Mouse (Mus musculus) C2C12 (cell line): ENCODE measurements around the gene Arhgef17. TPM values are rescaled to one million over a fixed set of nuclear protein-coding genes. Genes with fewer than 3 reads are reported as not detected.

ENCODE experiments used
- H3K27me3 ChIP-seq: one replicate; pipeline ENCODE4 v1.6.1; 2011; ENCODE audit not compliant: control insufficient read depth, insufficient read depth, insufficient read length
- H3K36me3 ChIP-seq: one replicate; pipeline ENCODE4 v1.6.1; 2011; ENCODE audit not compliant: control insufficient read depth, insufficient read depth
- H3K4me3 ChIP-seq: one replicate; pipeline ENCODE4 v1.5.1; 2011; ENCODE audit warnings: mild to moderate bottlenecking, control low read depth; ENCODE audit not compliant: poor library complexity, insufficient read depth, severe bottlenecking
- H3K79me2 ChIP-seq: one replicate; pipeline ENCODE4 v1.6.1; 2011; ENCODE audit not compliant: control insufficient read depth, insufficient read depth
- H3K79me3 ChIP-seq: one replicate; pipeline ENCODE4 v1.6.1; 2011; ENCODE audit warnings: low read depth, control low read depth
- H3ac ChIP-seq: one replicate; pipeline ENCODE3; 2011; ENCODE audit warnings: low read depth; ENCODE audit not compliant: control insufficient read depth, insufficient read length
- CEBPB ChIP-seq: IDR thresholded peaks from one replicate; pipeline ENCODE4 v1.6.1; 2011; ENCODE audit warnings: low read depth, mild to moderate bottlenecking, control low read depth, moderate library complexity
- CTCF ChIP-seq: IDR thresholded peaks from one replicate; pipeline ENCODE4 v1.5.1; 2011; ENCODE audit not compliant: control insufficient read depth, insufficient read depth, insufficient read length
- FOSL1 ChIP-seq: IDR thresholded peaks from one replicate; pipeline ENCODE4 v1.8.0; 2011; ENCODE audit warnings: mild to moderate bottlenecking, low read length; ENCODE audit not compliant: poor library complexity, insufficient read depth, severe bottlenecking
- MAX ChIP-seq: IDR thresholded peaks from one replicate; pipeline ENCODE4 v1.6.1; 2011; ENCODE audit warnings: mild to moderate bottlenecking, control low read depth
- MYOD1 ChIP-seq: IDR thresholded peaks from one replicate; pipeline ENCODE4 v1.6.1; 2011; ENCODE audit warnings: low read depth; ENCODE audit not compliant: control insufficient read depth, insufficient read length
- MYOG ChIP-seq: IDR thresholded peaks from one replicate; pipeline ENCODE4 v1.6.1; 2011; ENCODE audit not compliant: control insufficient read depth, insufficient read length; ENCODE audit errors: extremely low read depth
- USF1 ChIP-seq: IDR thresholded peaks from one replicate; pipeline ENCODE4 v1.6.1; 2011; ENCODE audit warnings: low read depth, mild to moderate bottlenecking, control low read depth, moderate library complexity
- polyA plus RNA-seq: library from polyadenylated mRNA; unstranded; fragments of >200 nt; fragmentation: generic; extraction: Trizol; gene quantifications from one replicate; pipeline ENCODE4 v1.2.1, GENCODE M21; 2012; ENCODE audit warnings: missing spikeins

Gene Arhgef17
- polyA plus RNA-seq, 1 experiment: 35.4 TPM

- no peak overlapping the region for H3K4me3 ChIP-seq
- no peaks in the 10 kb centered on the region for H3K79me3 ChIP-seq
- no peaks in the 10 kb centered on the region for H3K79me2 ChIP-seq
- H3K36me3 ChIP-seq: peaks cover 11% of the 10 kb centered on the region
- TF ChIP-seq CEBPB (no peak), MYOG (no peak), MYOD1 (no peak), FOSL1 (no peak), USF1 (no peak), MAX (no peak), CTCF (no peak)
- H3ac ChIP-seq: no peak overlapping the region
- no peaks in the 10 kb centered on the region for H3K27me3 ChIP-seq
These were observed 86.9 kb downstream of the Arhgef17 start for GRCm38 (mm10) chr7:100845026-100845400.

GRCm38 (mm10) chr7:100844385-100845025, 87.4 kb downstream of the Arhgef17 start:
- Histone ChIP-seq H3K4me3 (no peak overlapping the region), H3K36me3 (peaks cover 11% of the 10 kb centered on the region), H3K79me2 (no peaks in the 10 kb centered on the region), H3ac (no peak overlapping the region), H3K79me3 (no peaks in the 10 kb centered on the region), H3K27me3 (no peaks in the 10 kb centered on the region)
- TF ChIP-seq MAX (no peak), USF1 (no peak), CTCF (no peak), FOSL1 (no peak), CEBPB (no peak), MYOG (no peak), MYOD1 (no peak)

GRCm38 (mm10) chr7:100843866-100844265, 88.0 kb downstream of the Arhgef17 start:
- no peaks in the 10 kb centered on the region for H3K79me2 ChIP-seq
- H3K36me3 ChIP-seq: peaks cover 5% of the 10 kb centered on the region
- no peaks in the 10 kb centered on the region for H3K79me3 ChIP-seq
- H3ac ChIP-seq: no peak overlapping the region
- TF ChIP-seq CTCF: no peak
- TF ChIP-seq MYOD1: no peak
- no peak for TF ChIP-seq USF1
- no peak for TF ChIP-seq FOSL1
- no peak for TF ChIP-seq MAX
- no peak for TF ChIP-seq CEBPB
- no peak for TF ChIP-seq MYOG
- H3K4me3 ChIP-seq: no peak overlapping the region
- H3K27me3 ChIP-seq: no peaks in the 10 kb centered on the region

GRCm38 (mm10) chr7:100842175-100842574, 89.7 kb downstream of the Arhgef17 start:
- H3K4me3 ChIP-seq: no peak overlapping the region
- H3K27me3 ChIP-seq: no peaks in the 10 kb centered on the region
- no peaks in the 10 kb centered on the region for H3K36me3 ChIP-seq
- H3ac ChIP-seq: no peak overlapping the region
- no peaks in the 10 kb centered on the region for H3K79me3 ChIP-seq
- H3K79me2 ChIP-seq: no peaks in the 10 kb centered on the region
- TF ChIP-seq CTCF: no peak
- no peak for TF ChIP-seq MYOD1
- TF ChIP-seq CEBPB: no peak
- TF ChIP-seq USF1: no peak
- no peak for TF ChIP-seq MYOG
- TF ChIP-seq FOSL1: no peak
- no peak for TF ChIP-seq MAX

- Histone ChIP-seq H3K36me3 (peaks cover 4% of the 10 kb centered on the region), H3K79me2 (no peaks in the 10 kb centered on the region), H3ac (no peak overlapping the region), H3K27me3 (no peaks in the 10 kb centered on the region), H3K79me3 (no peaks in the 10 kb centered on the region), H3K4me3 (no peak overlapping the region)
- TF ChIP-seq USF1 (no peak), FOSL1 (no peak), CTCF (no peak), CEBPB (no peak), MAX (no peak), MYOD1 (no peak)
These were observed 90.3 kb downstream of the Arhgef17 start for GRCm38 (mm10) chr7:100841608-100842007.

GRCm38 (mm10) chr7:100840906-100841305, 91.0 kb downstream of the Arhgef17 start:
- Histone ChIP-seq H3K4me3 (no peak overlapping the region), H3K36me3 (peaks cover 7% of the 10 kb centered on the region), H3K79me2 (no peaks in the 10 kb centered on the region), H3ac (no peak overlapping the region), H3K79me3 (no peaks in the 10 kb centered on the region), H3K27me3 (no peaks in the 10 kb centered on the region)
- TF ChIP-seq FOSL1 (no peak), USF1 (no peak), MYOD1 (no peak), CTCF (no peak), CEBPB (no peak), MAX (no peak), MYOG (no peak)
